Mouse (Mus musculus): Measurements from ENCODE around the gene Slc37a1. TPM values are rescaled to one million over a fixed set of nuclear protein-coding genes. Genes with fewer than 3 reads are reported as not detected.

Gene Slc37a1
- total and polyA plus RNA-seq, 3 experiments, result 7.3 to 19.7 (median 9.1) TPM

GRCm38 (mm10) chr17:31290311-31290710 is 3.7 kb downstream of the Slc37a1 start:
- H3K27me3 ChIP-seq (ENCODE audit: control insufficient read depth, insufficient read depth, low read length), result no peaks in the 10 kb centered on the region
- intact Hi-C loops (cut with DNase I), result no loop called here
- no peak overlapping the region for H3K9ac ChIP-seq (ENCODE audit: low read depth, low read length)
- no peaks in the 10 kb centered on the region for H3K36me3 ChIP-seq (ENCODE audit: control insufficient read depth, insufficient read depth, low read length)
- no peaks in the 10 kb centered on the region for H3K79me2 ChIP-seq (replicated peaks; ENCODE audit: control insufficient read depth, insufficient read depth, low read length)
- TF ChIP-seq CTCF (IDR thresholded peaks at IDR 0.05) (no peak), EP300 (IDR thresholded peaks at IDR 0.05; ENCODE audit: insufficient read depth, low read depth, low read length) (no peak), POLR2A (IDR thresholded peaks at IDR 0.05; ENCODE audit: insufficient read depth, low read depth, low read length) (no peak)
- H3K4me3 ChIP-seq, result no peak overlapping the region
- no peaks in the 10 kb centered on the region for H3K4me1 ChIP-seq (ENCODE audit: control insufficient read depth, insufficient read depth, low read length)
- no peak overlapping the region for H3K27ac ChIP-seq
- DNase-seq, result no peak

GRCm38 (mm10) chr17:31290859-31291258 is 4.3 kb downstream of the Slc37a1 start:
- H3K27ac ChIP-seq, result no peak overlapping the region
- intact Hi-C loops (cut with DNase I), result no loop called here

GRCm38 (mm10) chr17:31294363-31295214 is 8.0 kb downstream of the Slc37a1 start:
- no peaks in the 10 kb centered on the region for H3K36me3 ChIP-seq (ENCODE audit: control insufficient read depth, insufficient read depth, low read length)
- H3K27ac ChIP-seq, result no peak overlapping the region
- DNase-seq, result no peak
- no peak overlapping the region for H3K4me3 ChIP-seq
- intact Hi-C loops (cut with DNase I), result loop anchor here (2.0 kb wide), 1 partner anchor 14 kb away; no protein-coding TSS in a partner anchor
- H3K4me1 ChIP-seq (ENCODE audit: control insufficient read depth, insufficient read depth, low read length), result no peaks in the 10 kb centered on the region
- TF ChIP-seq EP300 (IDR thresholded peaks at IDR 0.05; ENCODE audit: insufficient read depth, low read depth, low read length), result no peak
- TF ChIP-seq POLR2A (IDR thresholded peaks at IDR 0.05; ENCODE audit: insufficient read depth, low read depth, low read length), result no peak
- peak; percentile 78 for TF ChIP-seq CTCF (IDR thresholded peaks at IDR 0.05)
- no peaks in the 10 kb centered on the region for H3K27me3 ChIP-seq (ENCODE audit: control insufficient read depth, insufficient read depth, low read length)
- H3K9ac ChIP-seq (ENCODE audit: low read depth, low read length), result no peak overlapping the region
- no peaks in the 10 kb centered on the region; the same call in 1 of the 2 replicates for H3K79me2 ChIP-seq (replicated peaks; ENCODE audit: control insufficient read depth, insufficient read depth, low read length)
- WGBS, result 79% methylated on average over 15 of the region's 15 CpGs

More at GRCm38 (mm10) chr17:31290859-31291258, 4.3 kb downstream of the Slc37a1 start:
- 54% methylated on average over 6 of the region's 6 CpGs for WGBS
- no peak for DNase-seq
- TF ChIP-seq CTCF (IDR thresholded peaks at IDR 0.05), result no peak
- no peak for TF ChIP-seq POLR2A (IDR thresholded peaks at IDR 0.05; ENCODE audit: insufficient read depth, low read depth, low read length)
- TF ChIP-seq EP300 (IDR thresholded peaks at IDR 0.05; ENCODE audit: insufficient read depth, low read depth, low read length), result no peak
- no peaks in the 10 kb centered on the region for H3K79me2 ChIP-seq (replicated peaks; ENCODE audit: control insufficient read depth, insufficient read depth, low read length)
- H3K4me3 ChIP-seq, result no peak overlapping the region
- H3K9ac ChIP-seq (ENCODE audit: low read depth, low read length), result no peak overlapping the region
- no peaks in the 10 kb centered on the region for H3K27me3 ChIP-seq (ENCODE audit: control insufficient read depth, insufficient read depth, low read length)
- no peaks in the 10 kb centered on the region for H3K4me1 ChIP-seq (ENCODE audit: control insufficient read depth, insufficient read depth, low read length)
- no peaks in the 10 kb centered on the region for H3K36me3 ChIP-seq (ENCODE audit: control insufficient read depth, insufficient read depth, low read length)

GRCm38 (mm10) chr17:31295215-31295891 is 8.8 kb downstream of the Slc37a1 start:
- TF ChIP-seq POLR2A (IDR thresholded peaks at IDR 0.05; ENCODE audit: insufficient read depth, low read depth, low read length) (no peak), CTCF (IDR thresholded peaks at IDR 0.05) (peak; percentile 65)
- 39% methylated on average over 25 of the region's 25 CpGs for WGBS
- intact Hi-C loops (cut with DNase I), result loop anchor here (2.0 kb wide), 1 partner anchor 15 kb away; no protein-coding TSS in a partner anchor
- DNase-seq, result peak in 1 of 2 experiments; percentile 61
- Histone ChIP-seq H3K27ac (no peak overlapping the region), H3K9ac (ENCODE audit: low read depth, low read length) (no peak overlapping the region; the same call in 1 of the 2 replicates), H3K27me3 (ENCODE audit: control insufficient read depth, insufficient read depth, low read length) (no peaks in the 10 kb centered on the region), H3K36me3 (ENCODE audit: control insufficient read depth, insufficient read depth, low read length) (no peaks in the 10 kb centered on the region), H3K4me3 (peak overlapping the region; percentile 62), H3K4me1 (ENCODE audit: control insufficient read depth, insufficient read depth, low read length) (no peaks in the 10 kb centered on the region), H3K79me2 (replicated peaks; ENCODE audit: control insufficient read depth, insufficient read depth, low read length) (no peaks in the 10 kb centered on the region; the same call in 1 of the 2 replicates)

GRCm38 (mm10) chr17:31295892-31296781 is 9.5 kb downstream of the Slc37a1 start:
- Histone ChIP-seq H3K27ac (peak overlapping the region; percentile 53), H3K9ac (ENCODE audit: low read depth, low read length) (peak overlapping the region; percentile 77), H3K4me1 (ENCODE audit: control insufficient read depth, insufficient read depth, low read length) (no peaks in the 10 kb centered on the region), H3K27me3 (ENCODE audit: control insufficient read depth, insufficient read depth, low read length) (no peaks in the 10 kb centered on the region), H3K79me2 (replicated peaks; ENCODE audit: control insufficient read depth, insufficient read depth, low read length) (no peaks in the 10 kb centered on the region; the same call in 1 of the 2 replicates), H3K4me3 (peak overlapping the region; percentile 62), H3K36me3 (ENCODE audit: control insufficient read depth, insufficient read depth, low read length) (no peaks in the 10 kb centered on the region)
- peak; percentile 85 to 89 for DNase-seq
- intact Hi-C loops (cut with DNase I), result loop anchor here (2.0 kb wide), 2 partner anchors 15 to 41 kb away; no protein-coding TSS in a partner anchor
- TF ChIP-seq POLR2A (IDR thresholded peaks at IDR 0.05; ENCODE audit: insufficient read depth, low read depth, low read length) (0 out of 2 replicates have a peak, but pooled peaks have one; percentile 15), CTCF (IDR thresholded peaks at IDR 0.05) (peak; percentile 40), EP300 (IDR thresholded peaks at IDR 0.05; ENCODE audit: insufficient read depth, low read depth, low read length) (no peak)
- 1% methylated on average over 67 of the region's 68 CpGs for WGBS
